Mouse (Mus musculus): ENCODE data around the gene Pigc.

Gene Pigc

GRCm38 (mm10) chr1:161968589-161969407 lies at the start of gene Pigc:
TSS of gene Pigc (plus strand) at chr1:161969186.
- peak; percentile 73 for DNase-seq (ENCODE audit: low spot score)

GRCm38 (mm10) chr1:161919594-161919993 lies 49.4 kb upstream of the Pigc start:
- DNase-seq (ENCODE audit: low spot score), result no peak

- DNase-seq (ENCODE audit: low spot score), result no peak
Measured at GRCm38 (mm10) chr1:161920475-161921454, 48.2 kb upstream of the Pigc start.

DNA sequence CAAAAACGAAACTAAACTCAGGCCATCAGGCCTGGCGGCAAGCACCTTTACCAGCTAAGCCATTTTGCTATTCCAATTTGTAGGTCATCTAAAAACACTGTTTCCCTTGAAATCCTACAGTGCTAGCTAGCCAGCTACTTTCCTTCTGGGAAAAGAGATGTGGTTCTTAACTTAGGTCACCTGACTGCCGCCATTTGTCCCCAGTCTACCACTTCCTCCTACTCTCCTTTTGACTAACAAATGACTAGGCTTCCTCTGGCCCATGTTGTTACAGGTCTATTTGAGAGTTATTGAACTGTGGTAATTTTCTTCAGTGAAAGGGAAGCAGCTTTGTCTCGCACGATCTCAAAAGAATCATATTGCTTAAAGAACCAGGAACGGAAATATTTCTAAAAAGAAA lies 47.1 kb upstream of the Pigc start:
- no peak for DNase-seq (ENCODE audit: low spot score)

- no peak for DNase-seq (ENCODE audit: low spot score)
Measured at GRCm38 (mm10) chr1:161924321-161924720, 44.7 kb upstream of the Pigc start.

DNA sequence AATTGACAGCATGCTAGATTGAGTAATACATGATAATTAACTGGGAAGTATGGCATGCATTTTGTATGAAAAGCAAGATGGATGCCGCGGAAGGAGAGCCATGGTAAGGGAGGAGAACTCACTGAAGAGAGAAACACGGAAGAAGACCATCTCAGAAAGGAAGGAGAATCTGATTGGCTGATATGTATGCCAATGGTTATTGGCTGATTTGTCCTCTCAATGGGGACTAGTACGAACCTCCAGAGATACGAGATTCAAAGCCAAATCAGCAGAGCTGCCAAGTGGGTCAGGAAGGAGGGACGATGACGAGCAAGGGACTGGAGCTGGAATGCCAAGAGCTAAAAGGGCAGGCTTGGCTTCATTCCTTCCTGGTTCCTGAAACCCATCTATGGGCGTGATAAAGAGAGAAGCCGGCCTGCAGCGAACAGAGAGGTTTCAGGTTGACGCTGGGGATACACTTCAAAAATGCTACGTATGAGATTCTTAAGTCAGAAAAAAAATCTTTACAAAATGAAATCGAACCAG lies 43.6 kb upstream of the Pigc start:
- no peak for DNase-seq (ENCODE audit: low spot score)

DNA sequence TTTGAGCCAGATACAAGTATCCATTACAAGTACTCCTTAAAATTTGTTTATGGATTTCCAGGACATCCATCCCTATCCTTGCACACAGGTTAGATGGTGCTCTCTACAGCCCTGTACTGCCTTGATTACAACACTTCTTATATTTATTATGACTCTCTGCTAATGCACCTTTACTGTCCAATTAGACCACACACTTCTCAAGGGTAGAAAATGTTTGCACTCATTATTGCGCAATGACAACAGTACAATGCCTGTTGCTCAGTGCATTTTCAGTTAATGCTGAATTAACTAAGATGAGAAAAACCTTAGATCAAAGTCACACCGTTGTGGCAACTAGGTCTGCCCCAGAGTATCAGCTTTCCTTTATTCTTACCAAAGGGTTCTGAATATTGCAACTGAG lies 41.0 kb upstream of the Pigc start:
- DNase-seq (ENCODE audit: low spot score), result no peak

- DNase-seq (ENCODE audit: low spot score), result no peak
Measured at GRCm38 (mm10) chr1:161931313-161931712, 37.7 kb upstream of the Pigc start.

- no peak for DNase-seq (ENCODE audit: low spot score)
Measured at GRCm38 (mm10) chr1:161931817-161932216, 37.2 kb upstream of the Pigc start.

- DNase-seq (ENCODE audit: low spot score), result no peak
Measured at GRCm38 (mm10) chr1:161932286-161932685, 36.7 kb upstream of the Pigc start.

DNA sequence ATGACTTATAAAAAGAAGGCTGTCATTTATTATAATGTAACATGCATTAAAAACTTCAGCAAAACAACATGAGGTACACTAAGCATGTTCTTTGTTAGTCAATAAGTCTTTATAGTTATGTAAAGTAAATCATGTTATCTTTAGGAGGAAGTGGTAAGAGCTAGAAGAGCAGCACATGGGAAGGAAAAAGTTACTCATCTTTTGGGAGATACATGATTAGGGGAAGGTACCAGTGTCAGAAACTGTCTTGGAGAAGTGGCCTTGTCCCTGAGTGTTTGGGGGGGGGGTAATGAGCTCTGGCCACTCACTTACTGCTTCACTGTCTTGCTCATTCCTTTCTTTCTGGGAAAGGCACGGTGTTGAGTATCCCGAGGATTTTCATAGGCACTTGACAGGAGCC lies 26.9 kb upstream of the Pigc start:
- no peak for DNase-seq (ENCODE audit: low spot score)

- no peak for DNase-seq (ENCODE audit: low spot score)
Measured at GRCm38 (mm10) chr1:161951009-161951779, 17.8 kb upstream of the Pigc start.

DNA sequence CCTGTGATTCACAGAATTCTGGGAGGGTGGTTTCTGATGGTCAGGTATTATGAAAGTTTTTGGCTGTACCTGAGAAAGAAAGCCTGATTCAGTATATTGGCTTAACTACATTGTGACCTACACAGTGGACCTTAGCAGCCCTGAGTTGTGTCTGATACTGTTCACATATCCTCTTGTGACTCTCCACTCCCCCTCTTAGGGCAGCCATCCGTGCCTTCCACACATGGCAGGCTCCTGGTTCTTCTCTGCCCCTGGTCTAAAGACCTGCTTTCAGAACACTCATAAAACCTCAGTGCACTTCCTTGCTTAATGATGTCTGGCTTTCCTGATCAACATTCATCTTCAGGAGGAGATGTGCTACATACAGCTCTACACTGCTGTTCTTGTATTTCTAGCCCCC lies 16.4 kb upstream of the Pigc start:
- no peak for DNase-seq (ENCODE audit: low spot score)

DNA sequence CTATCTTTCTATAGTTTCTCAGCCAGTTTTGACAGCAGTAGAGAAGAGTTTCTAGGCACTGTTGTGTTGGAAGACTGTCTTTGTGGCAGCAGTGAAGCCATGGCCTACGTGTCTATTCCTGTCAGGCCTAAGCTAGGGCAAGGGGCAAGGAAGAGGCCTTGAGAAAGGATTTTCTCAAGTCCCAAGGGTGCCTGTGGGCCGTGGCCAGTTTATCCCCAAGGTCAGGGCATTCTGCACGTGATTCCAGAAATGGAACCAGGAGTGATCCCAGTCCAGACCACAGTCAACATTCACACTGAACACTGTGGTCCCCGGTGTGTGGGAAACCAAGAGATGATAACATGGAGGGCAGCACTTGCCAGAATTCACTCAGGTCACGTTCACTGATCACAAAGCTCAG lies 13.1 kb upstream of the Pigc start:
- no peak for DNase-seq (ENCODE audit: low spot score)

DNA sequence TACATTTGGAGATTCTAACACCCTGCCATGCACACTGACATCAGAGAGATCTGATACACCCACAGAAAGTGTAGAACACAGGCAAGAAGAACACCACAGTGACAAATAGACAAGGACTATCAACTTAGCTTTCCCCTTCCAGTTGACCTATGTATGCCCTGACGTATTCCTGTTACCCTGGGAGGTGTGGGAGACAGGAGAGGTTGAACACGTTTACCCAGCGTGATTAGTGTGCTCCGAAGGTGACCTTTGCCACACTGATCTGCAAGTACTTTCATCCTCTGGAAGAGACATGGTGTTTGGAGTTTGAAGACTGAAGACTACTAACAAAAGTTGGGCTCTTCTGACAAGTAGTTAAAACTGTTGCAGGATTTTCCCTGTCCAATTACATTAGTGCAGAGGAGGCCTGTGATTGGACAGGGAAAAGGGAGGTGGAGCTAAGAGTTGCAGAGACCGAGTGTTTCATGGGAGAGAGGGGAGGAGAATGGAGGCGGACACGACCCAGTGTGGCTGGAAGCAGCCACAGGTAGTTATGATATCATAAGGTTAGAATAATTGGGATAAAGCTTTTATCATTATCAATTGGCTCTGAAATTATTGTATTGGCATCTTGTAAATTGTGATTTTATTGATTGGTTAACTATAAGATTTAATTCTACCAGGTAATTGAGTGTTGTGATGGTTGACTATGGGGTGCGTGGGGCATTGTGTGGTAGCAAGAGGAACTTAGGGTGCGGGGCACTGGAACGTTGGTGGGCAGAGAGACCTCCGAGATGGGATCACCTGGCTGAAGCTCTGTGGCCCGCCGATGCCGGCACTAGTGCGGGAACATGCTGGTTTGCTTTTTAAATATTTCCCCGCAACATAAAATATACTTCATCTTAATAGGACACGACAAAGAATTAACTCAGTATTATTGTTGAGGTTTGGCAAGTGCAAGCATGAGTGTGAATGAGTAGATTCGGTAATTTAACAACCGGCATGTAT lies 10.7 kb upstream of the Pigc start:
- no peak for DNase-seq (ENCODE audit: low spot score)

- no peak for DNase-seq (ENCODE audit: low spot score)
Measured at GRCm38 (mm10) chr1:161962465-161963377, 6.3 kb upstream of the Pigc start.

GRCm38 (mm10) chr1:161967936-161968335 lies 1.1 kb upstream of the Pigc start:
- no peak for DNase-seq (ENCODE audit: low spot score)

DNA sequence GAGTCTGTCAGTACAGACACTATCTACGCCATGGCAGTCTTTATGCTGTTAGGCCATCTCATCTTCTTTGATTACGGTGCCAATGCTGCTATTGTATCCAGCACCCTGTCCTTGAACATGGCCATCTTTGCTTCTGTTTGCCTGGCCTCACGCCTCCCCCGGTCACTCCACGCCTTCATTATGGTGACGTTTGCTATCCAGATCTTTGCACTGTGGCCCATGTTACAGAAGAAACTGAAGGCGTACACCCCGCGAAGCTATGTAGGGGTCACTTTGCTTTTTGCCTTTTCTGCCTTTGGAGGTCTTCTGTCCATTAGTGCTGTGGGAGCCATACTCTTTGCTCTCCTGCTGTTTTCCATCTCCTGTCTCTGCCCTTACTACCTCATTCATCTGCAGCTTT lies 1.9 kb downstream of the Pigc start:
- DNase-seq (ENCODE audit: low spot score), result no peak

DNA sequence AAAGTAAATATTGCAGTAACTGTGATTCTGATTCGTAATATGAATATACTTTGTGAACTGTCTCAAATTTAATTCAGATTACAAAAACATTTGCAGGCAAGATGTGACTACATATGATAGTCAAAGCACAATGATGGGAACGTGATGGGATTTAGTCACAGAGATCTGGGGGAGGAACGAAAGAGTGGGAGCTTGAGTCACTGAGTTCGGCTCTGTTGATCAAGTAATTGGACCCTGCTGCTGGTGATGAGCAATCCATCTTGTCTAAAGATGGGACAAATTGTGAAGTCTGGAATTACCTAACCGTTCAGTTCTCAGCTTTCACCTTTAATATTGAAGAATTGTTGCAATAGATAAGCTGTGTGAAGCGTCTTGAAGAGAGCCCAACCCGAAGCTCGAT lies 3.2 kb downstream of the Pigc start:
- DNase-seq (ENCODE audit: low spot score), result no peak

Data from ovary, postnatal 10 days (tissue).